Mouse (Mus musculus) hindbrain, postnatal 0 days (tissue): ENCODE measurements at regions not wholly inside any gene's neighbourhood (a gene's known extent, or its start where the extent isn't known, plus 50 kb on each side); places are given as distances from the start of the nearest gene placed in this dataset.

ENCODE experiments used
- ATAC-seq: fragments of 200-750 bp; cut with Nextera tagmentation; 2 replicates; pipeline ENCODE4 v1.8.0; 2017; ENCODE audit warnings: mild to moderate bottlenecking, moderate TSS enrichment, moderate library complexity
- DNase-seq: peaks from one replicate; pipeline ENCODE4 v3.0.0-alpha.2; 2015; ENCODE audit warnings: low spot score
- H3K27ac ChIP-seq: fragments of 300-500 bp; sonication (generic); 2 replicates; pipeline ENCODE4 v1.5.1; 2014; ENCODE audit warnings: mild to moderate bottlenecking
- H3K27me3 ChIP-seq: fragments of 300-500 bp; sonication (generic); 2 replicates; pipeline ENCODE4 v1.6.1; 2014; ENCODE audit warnings: low read length, mixed read lengths; ENCODE audit not compliant: insufficient read depth
- H3K36me3 ChIP-seq: fragments of 300-500 bp; sonication (generic); 2 replicates; pipeline ENCODE4 v1.6.1; 2014; ENCODE audit warnings: low read length, mixed read lengths; ENCODE audit not compliant: insufficient read depth
- H3K4me1 ChIP-seq: fragments of 300-500 bp; sonication (generic); 2 replicates; pipeline ENCODE4 v1.6.1; 2014; ENCODE audit warnings: antibody characterized with exemption, low read length, mixed read lengths; ENCODE audit not compliant: insufficient read depth
- H3K4me2 ChIP-seq: fragments of 300-500 bp; sonication (generic); 2 replicates; pipeline ENCODE4 v1.6.1; 2014; ENCODE audit warnings: low read depth, mild to moderate bottlenecking, low read length, moderate library complexity, mixed read lengths
- H3K4me3 ChIP-seq: fragments of 300-500 bp; sonication (generic); 2 replicates; pipeline ENCODE4 v1.5.1; 2014; ENCODE audit warnings: low read length
- H3K9ac ChIP-seq: fragments of 300-500 bp; sonication (generic); replicated peaks from 2 replicates; pipeline ENCODE4 v1.6.1; 2014; ENCODE audit warnings: mild to moderate bottlenecking, low read length, moderate library complexity, mixed read lengths
- H3K9me3 ChIP-seq: fragments of 300-500 bp; sonication (generic); 2 replicates; pipeline ENCODE4 v1.6.1; 2016; ENCODE audit warnings: low read length, mixed read lengths
- CTCF ChIP-seq: IDR thresholded peaks from 2 replicates; pipeline ENCODE4 v1.5.1; 2016; ENCODE audit warnings: antibody characterized with exemption, control low read depth, low read depth
- WGBS: fragments of 180-500 bp; shearing (Covaris S2); extraction: QIAGEN DNeasy Blood & Tissue Kit; methylation state at CpG from one replicate; pipeline ENCODE4 v1.1.7; 2014; 5-methylcytosine and 5-hydroxymethylcytosine counted together

DNA sequence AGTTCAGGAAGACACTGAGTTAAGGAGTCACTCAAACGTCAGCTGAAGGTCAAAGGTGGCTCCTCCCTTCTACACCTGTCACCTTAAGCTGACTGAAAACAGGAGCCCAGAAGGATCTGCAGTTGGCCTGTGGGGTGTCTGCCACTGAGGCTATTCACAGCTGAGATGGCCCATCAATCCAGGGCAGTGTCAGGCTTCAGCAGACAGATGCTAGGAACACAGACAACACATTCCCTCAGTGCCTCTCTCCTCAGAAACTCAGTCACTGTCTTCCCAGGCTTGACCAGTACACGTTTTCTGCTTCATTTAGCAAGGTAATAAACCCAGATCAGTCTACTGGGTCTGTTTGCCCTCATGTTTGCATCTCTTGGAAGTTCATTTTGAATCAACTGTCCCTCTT is 222.9 kb upstream of the Pkn2 start:
- H3K9ac ChIP-seq = no peak overlapping the region
- no peak for TF ChIP-seq CTCF
- no peak for ATAC-seq
- no peak overlapping the region for H3K27ac ChIP-seq
- no peak overlapping the region for H3K4me2 ChIP-seq
- no peak for DNase-seq
- H3K27me3 ChIP-seq = no peaks in the 10 kb centered on the region
- no peaks in the 10 kb centered on the region for H3K36me3 ChIP-seq
- H3K9me3 ChIP-seq = no peaks in the 10 kb centered on the region
- WGBS = 39% methylated on average over 2 of the region's 2 CpGs
- no peak overlapping the region for H3K4me3 ChIP-seq
- H3K4me1 ChIP-seq = 0 out of 2 replicates have a peak, but pooled peaks cover 5% of the 10 kb centered on the region

DNA sequence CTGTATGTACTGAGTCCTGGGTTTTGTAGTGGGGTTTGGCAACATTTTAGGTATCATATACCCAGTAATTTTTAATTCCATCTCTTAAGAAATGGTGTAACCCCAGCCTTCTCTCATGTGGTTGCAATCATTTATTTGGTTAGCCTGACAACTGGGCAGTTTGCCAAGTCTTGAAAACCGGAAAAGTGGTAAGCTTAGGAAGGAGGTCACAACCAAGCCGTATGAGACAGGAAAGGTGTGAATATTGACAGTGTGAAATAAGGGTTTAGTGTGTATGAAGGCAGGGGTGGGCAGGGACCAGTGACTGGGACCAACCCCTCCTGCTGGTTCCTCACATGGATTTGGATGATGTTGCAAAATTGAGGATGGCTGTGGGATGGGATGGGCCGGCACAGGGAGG is 221.5 kb upstream of the Pkn2 start:
- ATAC-seq (peak; percentile 31), DNase-seq (peak; percentile 58)
- no peaks in the 10 kb centered on the region for H3K27me3 ChIP-seq
- H3K4me1 ChIP-seq = 0 out of 2 replicates have a peak, but pooled peaks cover 5% of the 10 kb centered on the region
- no peak overlapping the region for H3K27ac ChIP-seq
- H3K4me2 ChIP-seq = no peak overlapping the region
- no peaks in the 10 kb centered on the region for H3K36me3 ChIP-seq
- H3K9me3 ChIP-seq = no peaks in the 10 kb centered on the region
- H3K9ac ChIP-seq = no peak overlapping the region
- TF ChIP-seq CTCF = no peak
- WGBS = 31% methylated on average over 3 of the region's 3 CpGs
- no peak overlapping the region for H3K4me3 ChIP-seq

- DNase-seq (peak; percentile 79), ATAC-seq (peak; percentile 86)
- peak overlapping the region; percentile 67 for H3K4me2 ChIP-seq
- TF ChIP-seq CTCF = no peak
- H3K9ac ChIP-seq = peak overlapping the region; percentile 57
- no peaks in the 10 kb centered on the region for H3K36me3 ChIP-seq
- 0 out of 2 replicates have a peak, but pooled peaks cover 5% of the 10 kb centered on the region for H3K4me1 ChIP-seq
- WGBS = 2% methylated on average over 58 of the region's 59 CpGs
- H3K4me3 ChIP-seq = peak overlapping the region; percentile 49
- H3K27me3 ChIP-seq = no peaks in the 10 kb centered on the region
- no peaks in the 10 kb centered on the region for H3K9me3 ChIP-seq
- H3K27ac ChIP-seq = peak overlapping the region; percentile 51; the same call in 1 of the 2 replicates
Measured at GRCm38 (mm10) chr3:143100810-143101645, 219.2 kb upstream of the Pkn2 start.

- H3K27me3 ChIP-seq = no peaks in the 10 kb centered on the region
- peak overlapping the region; percentile 51; the same call in 1 of the 2 replicates for H3K27ac ChIP-seq
- 64% methylated on average over 7 of the region's 7 CpGs for WGBS
- H3K9ac ChIP-seq = peak overlapping the region; percentile 57
- H3K4me3 ChIP-seq = peak overlapping the region; percentile 49
- ATAC-seq (no peak), DNase-seq (no peak)
- no peaks in the 10 kb centered on the region for H3K9me3 ChIP-seq
- TF ChIP-seq CTCF = no peak
- 0 out of 2 replicates have a peak, but pooled peaks cover 5% of the 10 kb centered on the region for H3K4me1 ChIP-seq
- H3K4me2 ChIP-seq = peak overlapping the region; percentile 67
- H3K36me3 ChIP-seq = no peaks in the 10 kb centered on the region
Measured at GRCm38 (mm10) chr3:143100203-143100602, 218.4 kb upstream of the Pkn2 start.

GRCm38 (mm10) chr3:143092206-143092605 is 210.4 kb upstream of the Pkn2 start:
- Histone ChIP-seq H3K27me3 (no peaks in the 10 kb centered on the region), H3K9me3 (no peaks in the 10 kb centered on the region), H3K27ac (no peak overlapping the region), H3K4me2 (no peak overlapping the region), H3K4me3 (no peak overlapping the region), H3K9ac (no peak overlapping the region), H3K4me1 (no peaks in the 10 kb centered on the region; the same call in 1 of the 2 replicates), H3K36me3 (no peaks in the 10 kb centered on the region)
- ATAC-seq = no peak
- WGBS = 52% methylated on average over 4 of the region's 4 CpGs
- no peak for DNase-seq
- no peak for TF ChIP-seq CTCF

DNA sequence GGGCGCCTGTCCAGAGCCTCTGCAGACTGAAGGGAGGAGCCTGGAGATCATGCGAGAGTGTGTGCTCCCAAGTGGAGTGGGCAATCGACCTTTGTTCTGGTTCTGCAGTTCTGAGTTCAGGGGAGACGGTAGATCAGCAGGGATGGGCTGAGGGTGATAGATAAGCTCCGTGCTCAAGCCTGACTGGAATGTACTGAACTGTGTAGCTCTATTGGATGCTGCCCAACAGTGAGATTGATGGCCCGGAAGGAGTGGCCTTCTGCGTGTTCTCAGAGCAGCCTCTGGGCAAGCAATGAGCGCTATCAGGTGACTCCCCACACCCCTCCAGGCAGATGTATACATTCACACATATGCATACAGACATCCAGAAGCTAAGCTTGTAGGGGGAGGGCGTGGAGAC is 209.1 kb upstream of the Pkn2 start:
- Histone ChIP-seq H3K27me3 (no peaks in the 10 kb centered on the region), H3K4me3 (no peak overlapping the region), H3K9me3 (no peaks in the 10 kb centered on the region), H3K4me1 (no peaks in the 10 kb centered on the region; the same call in 1 of the 2 replicates), H3K36me3 (no peaks in the 10 kb centered on the region), H3K27ac (no peak overlapping the region), H3K4me2 (no peak overlapping the region), H3K9ac (no peak overlapping the region)
- WGBS = 56% methylated on average over 9 of the region's 9 CpGs
- ATAC-seq (0 out of 2 replicates have a peak, but pooled peaks have one; percentile 56), DNase-seq (no peak)
- TF ChIP-seq CTCF = no peak

GRCm38 (mm10) chr3:143090316-143090715 is 208.5 kb upstream of the Pkn2 start:
- ATAC-seq = no peak
- H3K4me3 ChIP-seq = no peak overlapping the region
- H3K9me3 ChIP-seq = no peaks in the 10 kb centered on the region
- 90% methylated on average over 3 of the region's 3 CpGs for WGBS
- H3K36me3 ChIP-seq = no peaks in the 10 kb centered on the region
- H3K4me1 ChIP-seq = no peaks in the 10 kb centered on the region; the same call in 1 of the 2 replicates
- TF ChIP-seq CTCF = no peak
- H3K27me3 ChIP-seq = no peaks in the 10 kb centered on the region
- H3K9ac ChIP-seq = no peak overlapping the region
- no peak overlapping the region for H3K27ac ChIP-seq
- H3K4me2 ChIP-seq = no peak overlapping the region
- no peak for DNase-seq
